Mouse (Mus musculus) myocyte (in vitro differentiated cells): Measurements from ENCODE around the gene Gnai1.

ENCODE experiments used
- CEBPB ChIP-seq: IDR thresholded peaks from 2 replicates; pipeline ENCODE4 v1.6.1; 2011; ENCODE audit warnings: mild to moderate bottlenecking, moderate library complexity; ENCODE audit not compliant: poor library complexity, insufficient read depth, severe bottlenecking
- E2F4 ChIP-seq: IDR thresholded peaks from one replicate; pipeline ENCODE4 v1.6.1; 2011; ENCODE audit warnings: mild to moderate bottlenecking, control low read depth, moderate library complexity; ENCODE audit not compliant: insufficient read depth
- MAX ChIP-seq: IDR thresholded peaks from one replicate; pipeline ENCODE4 v1.6.1; 2011; ENCODE audit warnings: low read depth, mild to moderate bottlenecking, control low read depth
- MYOD1 ChIP-seq, 3 experiments: IDR thresholded peaks; one replicate each; pipeline ENCODE4 v1.6.1; 2011; ENCODE audit warnings: control low read depth in 2 of 3, low read depth in 2 of 3, mild to moderate bottlenecking in 2 of 3, moderate library complexity in 1 of 3; ENCODE audit not compliant: insufficient read length in 2 of 3, control insufficient read depth in 1 of 3
- MYOG ChIP-seq, 3 experiments: IDR thresholded peaks; one replicate each; pipeline ENCODE4 v1.6.1; 2011; ENCODE audit warnings: control low read depth in 2 of 3, low read depth in 2 of 3, mild to moderate bottlenecking in 2 of 3; ENCODE audit not compliant: insufficient read length in 2 of 3, control insufficient read depth in 1 of 3, insufficient read depth in 1 of 3
- POLR2A ChIP-seq: IDR thresholded peaks from one replicate; pipeline ENCODE4 v1.6.1; 2011; ENCODE audit warnings: low read depth, mild to moderate bottlenecking, control low read depth, moderate library complexity; ENCODE audit not compliant: insufficient read length
- POLR2AphosphoS2 ChIP-seq: IDR thresholded peaks from one replicate; pipeline ENCODE4 v1.6.1; 2011; ENCODE audit warnings: low read depth, control low read depth; ENCODE audit not compliant: insufficient read length
- REST ChIP-seq: IDR thresholded peaks from one replicate; pipeline ENCODE4 v1.6.1; 2011; ENCODE audit warnings: mild to moderate bottlenecking, control low read depth, moderate library complexity; ENCODE audit not compliant: insufficient read depth, insufficient read length
- SRF ChIP-seq: IDR thresholded peaks from one replicate; pipeline ENCODE4 v1.6.1; 2011; ENCODE audit warnings: low read depth; ENCODE audit not compliant: control insufficient read depth, insufficient read length
- TCF12 ChIP-seq: IDR thresholded peaks from one replicate; pipeline ENCODE4 v1.6.1; 2011; ENCODE audit warnings: mild to moderate bottlenecking, control low read depth; ENCODE audit not compliant: poor library complexity, insufficient read depth, severe bottlenecking
- TCF3 ChIP-seq: IDR thresholded peaks from one replicate; pipeline ENCODE4 v1.6.1; 2011; ENCODE audit warnings: low read depth, control low read depth; ENCODE audit not compliant: insufficient read length
- USF1 ChIP-seq: IDR thresholded peaks from one replicate; pipeline ENCODE4 v1.6.1; 2011; ENCODE audit warnings: low read depth, mild to moderate bottlenecking, control low read depth, moderate library complexity

- TF ChIP-seq POLR2A, result no peak
- TF ChIP-seq POLR2AphosphoS2, result no peak
- no peak for TF ChIP-seq MYOD1 (IDR thresholded peaks at IDR 0.05; ENCODE audit: control insufficient read depth in 1 of 3, insufficient read length in 2 of 3, low read depth in 2 of 3)
- TF ChIP-seq MAX, result no peak
- TF ChIP-seq REST, result no peak
- TF ChIP-seq E2F4, result no peak
- no peak for TF ChIP-seq SRF
- no peak for TF ChIP-seq USF1
- TF ChIP-seq TCF12, result no peak
- TF ChIP-seq MYOG (IDR thresholded peaks at IDR 0.05; ENCODE audit: control insufficient read depth in 1 of 3, insufficient read depth in 1 of 3, insufficient read length in 2 of 3, low read depth in 2 of 3), result no peak
- TF ChIP-seq CEBPB, result peak; percentile 58; the same call in 1 of the 2 replicates
- no peak for TF ChIP-seq TCF3
These were observed 142.3 kb downstream of the Gnai1 start for GRCm38 (mm10) chr5:18217856-18218255.
